Mouse (Mus musculus) spleen, adult 2 months (tissue): ENCODE measurements around the gene Ffar4. TPM values are rescaled to one million over a fixed set of nuclear protein-coding genes. Genes with fewer than 3 reads are reported as not detected.

ENCODE experiments used
- DNase-seq, 2 experiments: peaks; one replicate each; pipeline versions ENCODE4 v3.0.0 to v3.0.0-alpha.2; 2012 to 2021; ENCODE audit warnings: low spot score in 2 of 2, low read depth in 1 of 2
- H3K27ac ChIP-seq: fragments of 200-500 bp; 2 replicates; pipeline ENCODE4 v1.5.1; 2012; ENCODE audit warnings: low read length, inconsistent platforms; ENCODE audit not compliant: insufficient read depth
- H3K27me3 ChIP-seq: fragments of 200-500 bp; 2 replicates; pipeline ENCODE4 v1.6.1; 2012; ENCODE audit warnings: mild to moderate bottlenecking, moderate library complexity, low read length, inconsistent platforms; ENCODE audit not compliant: control insufficient read depth, insufficient read depth
- H3K36me3 ChIP-seq: fragments of 200-500 bp; 2 replicates; pipeline ENCODE4 v1.6.1; 2012; ENCODE audit warnings: mild to moderate bottlenecking, low read length, inconsistent platforms; ENCODE audit not compliant: control insufficient read depth, insufficient read depth
- H3K4me1 ChIP-seq: fragments of 200-500 bp; 2 replicates; pipeline ENCODE4 v1.6.1; 2011; ENCODE audit warnings: inconsistent platforms; ENCODE audit not compliant: control insufficient read depth, insufficient read depth, insufficient read length
- H3K4me3 ChIP-seq: fragments of 200-500 bp; 2 replicates; pipeline ENCODE4 v1.5.1; 2011; ENCODE audit warnings: mild to moderate bottlenecking, inconsistent platforms; ENCODE audit not compliant: insufficient read depth, insufficient read length; ENCODE audit errors: extremely low read depth
- CTCF ChIP-seq: fragments of 200-500 bp; IDR thresholded peaks from 2 replicates; pipeline ENCODE4 v1.5.1; 2011; ENCODE audit warnings: mild to moderate bottlenecking, inconsistent platforms; ENCODE audit not compliant: insufficient read depth, insufficient read length, insufficient replicate concordance; ENCODE audit errors: extremely low read depth
- POLR2A ChIP-seq: fragments of 200-500 bp; IDR thresholded peaks from 2 replicates; pipeline ENCODE4 v1.6.1; 2011; ENCODE audit warnings: low read depth, low read length, inconsistent platforms
- WGBS: fragments of 180-500 bp; shearing (Covaris S2); methylation state at CpG from one replicate; pipeline ENCODE4 v1.1.7; 2018; 5-methylcytosine and 5-hydroxymethylcytosine counted together
- polyA plus RNA-seq: library from polyadenylated mRNA; depleted of rRNA; stranded (reverse); fragments of >200 nt; gene quantifications from 2 replicates; pipeline ENCODE4 v1.2.3, GENCODE M21; 2012

Ffar4 gene
- polyA plus RNA-seq, 1 experiment: 2.9 TPM

DNA sequence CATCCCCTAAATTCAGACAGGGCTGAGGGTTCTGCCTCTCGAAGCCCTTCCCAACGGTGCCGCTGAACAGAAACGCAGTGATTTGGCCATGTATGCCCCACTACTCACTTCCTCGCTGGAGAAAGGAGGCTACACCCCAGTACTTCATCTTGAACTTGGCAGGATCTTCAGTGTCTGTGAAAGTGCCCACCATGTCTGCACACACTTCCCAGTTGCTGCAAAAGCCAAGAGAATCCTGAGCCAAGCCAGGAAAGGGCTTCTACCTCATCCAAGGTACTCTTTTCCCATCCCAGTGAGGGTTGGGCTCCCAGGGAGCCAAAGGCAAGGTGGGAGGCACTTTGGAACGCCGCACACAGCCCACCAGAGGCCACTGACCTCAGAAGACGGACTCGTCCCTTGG lies 27.1 kb downstream of the Ffar4 start:
- H3K4me1 ChIP-seq: no peaks in the 10 kb centered on the region
- no peak for DNase-seq
- 0 out of 2 replicates have a peak, but pooled peaks cover 2% of the 10 kb centered on the region for H3K27me3 ChIP-seq
- no peaks in the 10 kb centered on the region for H3K36me3 ChIP-seq
- 29% methylated on average over 9 of the region's 9 CpGs for WGBS
- TF ChIP-seq CTCF (no peak), POLR2A (no peak)
- no peak overlapping the region for H3K4me3 ChIP-seq
- no peak overlapping the region for H3K27ac ChIP-seq

DNA sequence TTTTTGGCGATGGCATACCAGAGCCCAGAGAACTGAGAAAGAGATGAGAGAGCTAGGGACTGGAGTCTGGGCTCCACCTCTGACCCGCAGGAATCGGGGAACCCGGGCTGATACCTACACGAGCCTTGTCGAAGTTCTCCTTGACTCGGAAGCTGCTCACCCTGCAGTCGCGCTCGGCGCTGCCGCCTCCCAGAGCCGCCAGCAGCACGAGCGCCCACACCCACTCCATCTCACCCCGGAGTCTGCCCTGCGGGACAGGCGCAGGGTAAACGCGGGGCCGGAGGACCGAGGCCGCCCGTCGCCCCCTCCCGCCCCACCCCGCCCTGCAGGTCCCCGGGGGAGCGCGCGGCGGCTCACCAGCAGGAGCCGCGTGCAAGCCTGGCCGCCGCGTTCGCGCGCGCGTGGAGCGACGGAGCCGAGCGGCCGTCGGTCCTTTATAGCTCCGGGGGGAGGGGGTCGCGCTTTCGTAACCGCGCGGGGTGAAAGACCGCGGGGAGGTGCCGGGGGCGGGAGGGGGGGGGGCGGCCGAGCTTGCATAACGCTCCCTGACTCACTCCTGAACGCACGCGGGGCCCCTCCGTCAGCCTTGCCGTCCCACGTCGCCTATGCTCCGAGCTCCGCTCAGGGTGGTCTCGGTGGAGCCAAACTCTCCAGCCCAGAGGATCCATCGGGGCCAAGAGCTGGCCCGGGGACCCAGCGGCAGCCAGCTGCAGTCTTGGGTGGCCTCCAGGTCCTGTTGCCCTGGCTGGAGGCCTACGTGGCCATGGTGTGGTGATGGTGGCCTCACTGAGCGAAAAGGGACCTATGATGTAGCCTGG lies 27.7 kb downstream of the Ffar4 start:
- DNase-seq: no peak
- no peak overlapping the region for H3K27ac ChIP-seq
- H3K4me1 ChIP-seq: no peaks in the 10 kb centered on the region
- 4% methylated on average over 75 of the region's 77 CpGs for WGBS
- H3K36me3 ChIP-seq: no peaks in the 10 kb centered on the region
- H3K27me3 ChIP-seq: peaks cover 2% of the 10 kb centered on the region; the same call in 1 of the 2 replicates
- TF ChIP-seq CTCF (no peak), POLR2A (no peak)
- no peak overlapping the region for H3K4me3 ChIP-seq

DNA sequence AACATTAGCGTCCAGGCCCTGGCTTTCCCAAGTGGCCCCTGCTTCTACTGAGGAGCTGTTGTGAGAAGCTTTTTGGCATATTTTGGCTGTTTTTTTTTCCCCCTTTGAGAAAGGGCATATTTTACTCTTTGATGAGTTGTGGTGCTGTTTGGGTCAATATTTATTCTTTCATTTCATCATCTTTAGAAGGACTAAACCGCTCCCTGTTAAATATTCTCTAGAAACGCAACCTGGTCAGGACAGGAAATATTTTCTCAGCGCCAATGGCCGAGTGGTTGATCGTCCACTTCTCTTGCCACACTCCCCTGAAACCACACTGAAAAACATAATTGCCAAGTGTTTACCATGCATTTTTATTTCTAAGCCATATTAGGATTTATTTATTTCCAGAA lies 28.3 kb downstream of the Ffar4 start, which contains the start of gene Rbp4:
TSS of gene Rbp4 (minus strand) at position 63 of the 392 bp plus-strand sequence.
- 73% methylated on average over 6 of the region's 6 CpGs for WGBS
- no peak for DNase-seq
- Histone ChIP-seq H3K27me3 (peaks cover 2% of the 10 kb centered on the region; the same call in 1 of the 2 replicates), H3K36me3 (no peaks in the 10 kb centered on the region), H3K4me1 (no peaks in the 10 kb centered on the region), H3K4me3 (no peak within 1 kb of the TSS), H3K27ac (no peak within 1 kb of the TSS)
- TF ChIP-seq CTCF (no peak), POLR2A (no peak)

DNA sequence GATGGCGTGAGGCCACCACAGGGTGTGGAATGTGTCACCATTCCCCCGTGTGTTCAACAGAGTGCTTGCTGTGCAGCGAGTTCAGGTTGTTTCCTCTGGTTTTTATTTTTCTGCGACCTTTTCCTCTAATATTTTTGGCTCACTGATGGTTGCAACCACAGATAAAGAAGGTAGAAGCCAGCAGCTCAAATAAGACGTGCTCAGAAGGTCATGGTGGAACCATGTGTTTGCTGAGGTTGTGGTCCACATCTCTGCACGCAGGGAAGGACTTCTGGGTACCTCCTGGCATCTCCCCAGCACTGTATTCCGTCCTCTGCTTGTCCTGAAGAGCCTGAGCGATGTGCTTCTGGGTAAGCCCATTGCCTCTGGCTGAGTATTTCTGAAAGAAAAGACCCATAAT lies 29.8 kb downstream of the Ffar4 start:
- peaks cover 2% of the 10 kb centered on the region; the same call in 1 of the 2 replicates for H3K27me3 ChIP-seq
- no peak for TF ChIP-seq POLR2A
- no peak for TF ChIP-seq CTCF
- no peak for DNase-seq
- 64% methylated on average over 8 of the region's 8 CpGs for WGBS
- H3K4me1 ChIP-seq: no peaks in the 10 kb centered on the region
- H3K27ac ChIP-seq: no peak overlapping the region
- no peaks in the 10 kb centered on the region for H3K36me3 ChIP-seq
- H3K4me3 ChIP-seq: no peak overlapping the region

DNA sequence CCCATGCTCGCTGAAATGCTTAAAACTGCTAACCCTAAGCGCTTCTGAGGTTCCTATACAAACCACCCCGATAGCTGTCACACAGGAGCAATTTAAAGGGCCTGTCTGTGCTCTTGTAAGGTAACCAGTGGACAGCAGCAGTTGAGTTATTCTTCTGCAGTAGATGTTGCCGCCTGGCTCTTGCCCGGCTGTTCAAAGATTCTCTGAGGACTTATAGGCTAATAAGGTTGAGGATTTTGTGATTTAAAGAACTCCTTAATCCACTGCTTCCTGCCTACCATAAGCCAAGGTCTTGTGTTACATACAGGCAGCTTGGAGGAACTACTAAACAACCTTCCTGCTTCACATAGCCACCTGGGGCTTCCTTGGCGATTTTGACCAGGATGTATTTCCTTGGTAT lies 35.6 kb downstream of the Ffar4 start, which contains the start of gene Pde6c:
TSS of gene Pde6c (plus strand) at position 301 of the 400 bp plus-strand sequence.
- 82% methylated on average over 6 of the region's 6 CpGs for WGBS
- no peaks in the 10 kb centered on the region for H3K4me1 ChIP-seq
- no peaks in the 10 kb centered on the region for H3K36me3 ChIP-seq
- H3K4me3 ChIP-seq: no peak within 1 kb of the TSS
- DNase-seq: no peak
- no peaks in the 10 kb centered on the region; the same call in 1 of the 2 replicates for H3K27me3 ChIP-seq
- no peak for TF ChIP-seq CTCF
- TF ChIP-seq POLR2A: no peak
- no peak within 1 kb of the TSS for H3K27ac ChIP-seq

DNA sequence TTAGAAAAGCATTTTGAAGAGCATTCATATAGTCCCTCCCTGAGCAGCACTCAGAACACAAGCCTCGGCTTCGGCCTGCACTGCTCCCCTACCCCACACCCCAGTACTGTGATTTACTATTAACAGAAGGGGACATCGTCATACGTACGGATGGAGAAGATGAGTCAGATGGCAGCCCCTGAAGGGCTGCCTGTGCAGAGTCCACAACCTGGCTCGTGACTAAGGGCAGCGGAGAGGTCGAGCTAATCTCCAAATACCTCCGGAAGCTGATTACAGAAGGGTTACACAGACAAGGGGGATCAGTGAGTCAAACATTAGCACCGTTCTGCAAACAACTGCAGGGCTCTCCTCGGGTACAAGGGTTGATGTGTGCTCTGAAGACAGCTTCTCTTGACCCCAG lies 37.1 kb downstream of the Ffar4 start:
- no peak overlapping the region for H3K4me3 ChIP-seq
- no peaks in the 10 kb centered on the region for H3K36me3 ChIP-seq
- WGBS: 74% methylated on average over 11 of the region's 11 CpGs
- no peaks in the 10 kb centered on the region; the same call in 1 of the 2 replicates for H3K27me3 ChIP-seq
- no peak overlapping the region for H3K27ac ChIP-seq
- no peaks in the 10 kb centered on the region for H3K4me1 ChIP-seq
- no peak for TF ChIP-seq CTCF
- TF ChIP-seq POLR2A: no peak
- DNase-seq: no peak

DNA sequence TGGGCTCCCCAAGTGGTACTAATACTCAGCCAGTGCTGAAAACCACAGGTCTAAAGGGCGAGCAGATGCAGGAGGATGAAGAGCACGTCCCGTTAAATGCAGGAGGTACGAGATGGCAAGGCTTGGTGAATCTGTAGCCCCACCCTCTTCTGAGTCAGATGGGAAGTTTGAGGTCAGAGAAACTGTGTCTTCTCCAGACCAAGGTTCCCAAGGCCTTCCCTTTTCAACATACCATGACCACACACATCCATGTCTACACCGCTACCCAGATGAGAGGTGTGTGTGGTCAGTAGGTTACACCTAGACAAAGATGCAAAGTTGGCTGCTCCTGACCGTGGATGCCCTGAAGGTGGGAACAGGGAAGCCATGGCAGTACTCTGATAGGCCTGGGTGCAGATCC lies 37.9 kb downstream of the Ffar4 start:
- TF ChIP-seq CTCF (no peak), POLR2A (no peak)
- no peaks in the 10 kb centered on the region; the same call in 1 of the 2 replicates for H3K27me3 ChIP-seq
- no peaks in the 10 kb centered on the region for H3K4me1 ChIP-seq
- WGBS: 69% methylated on average over 6 of the region's 6 CpGs
- no peak overlapping the region for H3K27ac ChIP-seq
- DNase-seq: no peak
- H3K36me3 ChIP-seq: no peaks in the 10 kb centered on the region
- no peak overlapping the region for H3K4me3 ChIP-seq
